Mouse (Mus musculus): ENCODE measurements at regions not wholly inside any gene's neighbourhood (a gene's known extent, or its start where the extent isn't known, plus 50 kb on each side); places are given as distances from the start of the nearest gene placed in this dataset.

DNA sequence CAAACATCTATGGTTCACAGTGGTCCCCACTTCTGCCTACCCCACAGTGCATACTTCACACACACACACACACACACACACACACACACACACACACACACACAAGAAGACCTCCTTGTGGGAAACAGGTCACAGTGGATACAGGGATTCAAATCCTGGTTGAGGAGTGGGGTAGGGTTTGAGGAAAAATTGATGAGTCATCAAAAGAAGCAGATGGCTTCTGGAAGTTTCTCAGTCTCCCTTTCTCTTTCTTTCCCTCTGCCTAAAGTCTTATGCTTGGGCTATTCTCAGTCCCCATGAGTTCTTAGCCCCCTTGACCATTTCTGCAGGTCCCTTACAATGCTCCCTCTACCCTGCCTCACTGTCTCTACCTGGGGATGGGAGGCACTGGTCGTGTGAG lies 56.4 kb downstream of the Rassf10 start:
- Histone ChIP-seq H3K36me3 (ENCODE audit: insufficient read depth, low read length) (no peaks in the 10 kb centered on the region), H3K9ac (replicated peaks; ENCODE audit: low read length, poor library complexity, severe bottlenecking) (no peak overlapping the region), H3K4me2 (ENCODE audit: low read depth, low read length, poor library complexity, severe bottlenecking) (no peak overlapping the region), H3K27me3 (ENCODE audit: insufficient read depth, low read length) (no peaks in the 10 kb centered on the region), H3K4me1 (ENCODE audit: insufficient read depth, low read length) (peaks cover 4% of the 10 kb centered on the region; the same call in 1 of the 2 replicates), H3K4me3 (ENCODE audit: low read depth, low read length) (no peak overlapping the region), H3K27ac (ENCODE audit: low read depth, low read length) (no peak overlapping the region), H3K9me3 (ENCODE audit: low read length) (no peaks in the 10 kb centered on the region)
- no peak for ATAC-seq (ENCODE audit: low FRiP score)
- DNase-seq (ENCODE audit: low spot score) = no peak
- WGBS = 100% methylated on average over 1 of the region's 1 CpGs
- no peak for TF ChIP-seq CTCF (IDR thresholded peaks at IDR 0.05)

- Histone ChIP-seq H3K27me3 (ENCODE audit: insufficient read depth, low read length) (no peaks in the 10 kb centered on the region), H3K4me1 (ENCODE audit: insufficient read depth, low read length) (no peaks in the 10 kb centered on the region), H3K9ac (replicated peaks; ENCODE audit: low read length, poor library complexity, severe bottlenecking) (no peak overlapping the region), H3K4me2 (ENCODE audit: low read depth, low read length, poor library complexity, severe bottlenecking) (no peak overlapping the region), H3K9me3 (ENCODE audit: low read length) (no peaks in the 10 kb centered on the region), H3K36me3 (ENCODE audit: insufficient read depth, low read length) (no peaks in the 10 kb centered on the region), H3K4me3 (ENCODE audit: low read depth, low read length) (no peak overlapping the region), H3K27ac (ENCODE audit: low read depth, low read length) (no peak overlapping the region)
- DNase-seq (ENCODE audit: low spot score) (no peak), ATAC-seq (ENCODE audit: low FRiP score) (no peak)
- TF ChIP-seq CTCF (IDR thresholded peaks at IDR 0.05) = no peak
- 47% methylated on average over 8 of the region's 8 CpGs for WGBS
Measured at GRCm38 (mm10) chr7:113017092-113017755, 63.5 kb downstream of the Rassf10 start.

- no peaks in the 10 kb centered on the region for H3K27me3 ChIP-seq (ENCODE audit: insufficient read depth, low read length)
- TF ChIP-seq CTCF (IDR thresholded peaks at IDR 0.05) = no peak
- H3K4me3 ChIP-seq (ENCODE audit: low read depth, low read length) = no peak overlapping the region
- no peaks in the 10 kb centered on the region for H3K4me1 ChIP-seq (ENCODE audit: insufficient read depth, low read length)
- WGBS = 38% methylated on average over 5 of the region's 5 CpGs
- no peak for ATAC-seq (ENCODE audit: low FRiP score)
- DNase-seq (ENCODE audit: low spot score) = no peak
- no peak overlapping the region for H3K4me2 ChIP-seq (ENCODE audit: low read depth, low read length, poor library complexity, severe bottlenecking)
- H3K9ac ChIP-seq (replicated peaks; ENCODE audit: low read length, poor library complexity, severe bottlenecking) = no peak overlapping the region
- no peaks in the 10 kb centered on the region for H3K36me3 ChIP-seq (ENCODE audit: insufficient read depth, low read length)
- H3K9me3 ChIP-seq (ENCODE audit: low read length) = no peaks in the 10 kb centered on the region
- H3K27ac ChIP-seq (ENCODE audit: low read depth, low read length) = no peak overlapping the region
Measured at GRCm38 (mm10) chr7:113021412-113021811, 67.7 kb downstream of the Rassf10 start.

- no peak for DNase-seq (ENCODE audit: low spot score)
- Histone ChIP-seq H3K27me3 (ENCODE audit: insufficient read depth, low read length) (no peaks in the 10 kb centered on the region), H3K4me2 (ENCODE audit: low read depth, low read length, poor library complexity, severe bottlenecking) (no peak overlapping the region), H3K9ac (replicated peaks; ENCODE audit: low read length, poor library complexity, severe bottlenecking) (no peak overlapping the region), H3K4me1 (ENCODE audit: insufficient read depth, low read length) (no peaks in the 10 kb centered on the region), H3K36me3 (ENCODE audit: insufficient read depth, low read length) (no peaks in the 10 kb centered on the region), H3K27ac (ENCODE audit: low read depth, low read length) (no peak overlapping the region), H3K9me3 (ENCODE audit: low read length) (no peaks in the 10 kb centered on the region), H3K4me3 (ENCODE audit: low read depth, low read length) (no peak overlapping the region)
- WGBS = 34% methylated on average over 2 of the region's 2 CpGs
- TF ChIP-seq CTCF (IDR thresholded peaks at IDR 0.05) = no peak
- no peak for ATAC-seq (ENCODE audit: low FRiP score)
Measured at GRCm38 (mm10) chr7:113022516-113022915, 68.8 kb downstream of the Rassf10 start.

- no peaks in the 10 kb centered on the region for H3K27me3 ChIP-seq (ENCODE audit: insufficient read depth, low read length)
- ATAC-seq (ENCODE audit: low FRiP score) (no peak), DNase-seq (ENCODE audit: low spot score) (no peak)
- H3K36me3 ChIP-seq (ENCODE audit: insufficient read depth, low read length) = no peaks in the 10 kb centered on the region
- H3K9me3 ChIP-seq (ENCODE audit: low read length) = no peaks in the 10 kb centered on the region
- H3K9ac ChIP-seq (replicated peaks; ENCODE audit: low read length, poor library complexity, severe bottlenecking) = no peak overlapping the region
- H3K4me3 ChIP-seq (ENCODE audit: low read depth, low read length) = no peak overlapping the region
- H3K4me2 ChIP-seq (ENCODE audit: low read depth, low read length, poor library complexity, severe bottlenecking) = no peak overlapping the region
- H3K27ac ChIP-seq (ENCODE audit: low read depth, low read length) = no peak overlapping the region
- WGBS = 97% methylated on average over 1 of the region's 1 CpGs
- H3K4me1 ChIP-seq (ENCODE audit: insufficient read depth, low read length) = no peaks in the 10 kb centered on the region
- TF ChIP-seq CTCF (IDR thresholded peaks at IDR 0.05) = no peak
Measured at GRCm38 (mm10) chr7:113025758-113026157, 72.0 kb downstream of the Rassf10 start.

- H3K27ac ChIP-seq (ENCODE audit: low read depth, low read length) = no peak overlapping the region
- no peaks in the 10 kb centered on the region for H3K9me3 ChIP-seq (ENCODE audit: low read length)
- no peak overlapping the region for H3K4me2 ChIP-seq (ENCODE audit: low read depth, low read length, poor library complexity, severe bottlenecking)
- WGBS = 81% methylated on average over 10 of the region's 10 CpGs
- H3K4me3 ChIP-seq (ENCODE audit: low read depth, low read length) = no peak overlapping the region
- TF ChIP-seq CTCF (IDR thresholded peaks at IDR 0.05) = no peak
- DNase-seq (ENCODE audit: low spot score) (no peak), ATAC-seq (ENCODE audit: low FRiP score) (no peak)
- H3K27me3 ChIP-seq (ENCODE audit: insufficient read depth, low read length) = no peaks in the 10 kb centered on the region
- H3K9ac ChIP-seq (replicated peaks; ENCODE audit: low read length, poor library complexity, severe bottlenecking) = no peak overlapping the region
- no peaks in the 10 kb centered on the region for H3K4me1 ChIP-seq (ENCODE audit: insufficient read depth, low read length)
- H3K36me3 ChIP-seq (ENCODE audit: insufficient read depth, low read length) = no peaks in the 10 kb centered on the region
Measured at GRCm38 (mm10) chr7:113026290-113027075, 72.7 kb downstream of the Rassf10 start.
